Mouse (Mus musculus): ENCODE measurements around the gene Pabpn1. TPM values are rescaled to one million over a fixed set of nuclear protein-coding genes. Genes with fewer than 3 reads are reported as not detected.
A peak's percentile ranks its signal among the peaks of the same experiment; 100 is the strongest.

Gene Pabpn1
- polyA plus RNA-seq, 1 experiment from 2014 or later = 53.9 TPM

DNA sequence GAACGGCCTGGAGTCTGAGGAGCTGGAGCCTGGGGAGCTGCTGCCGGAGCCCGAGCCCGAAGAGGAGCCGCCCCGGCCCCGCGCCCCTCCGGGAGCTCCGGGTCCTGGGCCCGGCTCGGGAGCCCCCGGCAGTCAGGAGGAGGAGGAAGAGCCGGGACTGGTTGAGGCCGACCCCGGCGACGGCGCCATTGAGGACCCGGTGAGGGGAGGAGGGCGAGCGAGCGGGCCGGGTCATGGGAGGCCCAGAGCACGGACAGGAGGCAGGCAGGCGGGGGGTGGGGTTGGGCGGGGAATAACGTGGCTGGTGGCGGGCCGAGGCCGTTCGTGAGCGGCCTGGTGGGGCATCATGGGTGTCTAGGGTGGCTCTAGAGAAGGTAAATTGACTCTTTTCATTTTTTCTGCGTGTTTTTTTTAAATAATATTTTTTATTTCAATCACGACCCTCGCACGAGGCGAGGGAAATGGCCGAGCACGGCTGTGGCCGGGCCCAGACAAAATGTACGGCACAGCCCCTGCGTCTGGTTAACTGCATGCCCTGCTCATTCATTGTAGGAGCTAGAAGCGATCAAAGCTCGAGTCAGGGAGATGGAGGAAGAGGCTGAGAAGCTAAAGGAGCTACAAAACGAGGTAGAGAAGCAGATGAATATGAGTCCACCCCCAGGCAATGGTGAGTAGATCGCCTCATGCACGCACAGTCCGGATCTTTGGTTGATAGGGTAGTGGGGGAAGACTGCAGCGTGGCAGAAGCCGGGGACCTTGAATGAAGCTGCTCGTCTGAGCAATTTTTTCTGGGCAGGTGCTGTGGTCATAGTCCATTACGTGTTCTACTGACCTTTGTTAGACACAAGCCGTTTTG lies 2.2 kb downstream of the Pabpn1 start:
- H3K9ac ChIP-seq = peak overlapping the region; percentile 97
- H3K27me3 ChIP-seq = no peaks in the 10 kb centered on the region
- H3K36me3 ChIP-seq = peaks cover 36% of the 10 kb centered on the region
- H3K4me2 ChIP-seq = peak overlapping the region; percentile 91
- H3K27ac ChIP-seq = peak overlapping the region; percentile 86
- WGBS (ENCODE audit: insufficient replicate concordance) = under 1% methylated on average over 45 of the region's 54 CpGs
- ATAC-seq (ENCODE audit: low read depth) (peak; percentile 47), DNase-seq (peak; percentile 55)
- H3K9me3 ChIP-seq (replicated peaks) = no peaks in the 10 kb centered on the region
- peaks cover 45% of the 10 kb centered on the region for H3K4me1 ChIP-seq (replicated peaks)
- peak overlapping the region; percentile 90 for H3K4me3 ChIP-seq (replicated peaks)

DNA sequence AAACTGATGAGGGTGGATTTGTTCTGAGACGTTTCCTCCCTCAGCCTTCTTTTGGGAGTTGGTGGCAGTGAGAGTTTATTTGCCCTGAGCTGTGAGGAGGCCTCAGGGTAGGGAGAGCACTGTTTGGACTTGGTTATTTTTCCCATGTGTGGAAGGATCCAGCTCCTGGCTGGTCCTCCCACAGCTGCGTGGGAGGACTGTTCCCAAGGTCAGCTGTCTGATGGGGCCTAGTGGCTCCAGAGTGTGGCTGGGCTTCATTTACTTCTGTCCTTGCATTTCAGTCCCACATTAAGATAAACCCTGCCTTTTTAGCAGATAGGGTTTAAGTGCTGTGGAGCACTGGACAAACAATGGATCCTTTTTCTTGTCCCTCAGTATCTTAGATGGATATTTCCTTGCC lies 5.1 kb downstream of the Pabpn1 start:
- DNase-seq (no peak), ATAC-seq (ENCODE audit: low read depth) (no peak)
- Histone ChIP-seq H3K27me3 (no peaks in the 10 kb centered on the region), H3K4me2 (no peak overlapping the region), H3K9ac (no peak overlapping the region), H3K9me3 (replicated peaks) (no peaks in the 10 kb centered on the region), H3K36me3 (peaks cover 36% of the 10 kb centered on the region), H3K4me1 (replicated peaks) (peaks cover 39% of the 10 kb centered on the region), H3K4me3 (replicated peaks) (no peak overlapping the region), H3K27ac (no peak overlapping the region)
- WGBS (ENCODE audit: insufficient replicate concordance) = 68% methylated on average over 2 of the region's 2 CpGs

DNA sequence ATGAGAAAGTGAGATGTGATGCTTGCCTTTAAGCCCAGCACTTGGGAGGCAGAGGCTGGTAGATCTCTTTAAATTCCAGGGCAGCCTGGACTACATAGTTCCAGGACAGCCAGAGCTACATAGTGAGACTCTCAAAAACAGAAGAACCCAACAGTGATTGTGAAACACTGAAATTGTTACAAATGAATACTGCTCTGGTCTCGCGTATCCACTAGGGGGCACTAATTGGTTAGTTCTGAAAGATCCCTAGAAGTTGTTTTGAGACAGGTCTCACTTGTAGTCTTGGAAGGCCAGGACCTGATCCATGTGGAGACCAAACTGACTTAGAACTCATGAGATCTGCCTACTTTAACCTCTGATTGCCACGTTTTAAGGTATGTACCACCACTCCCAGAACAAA lies 8.1 kb downstream of the Pabpn1 start:
- H3K9ac ChIP-seq = no peak overlapping the region
- DNase-seq (peak; percentile 27), ATAC-seq (ENCODE audit: low read depth) (peak; percentile 47)
- no peaks in the 10 kb centered on the region for H3K9me3 ChIP-seq (replicated peaks)
- H3K27ac ChIP-seq = no peak overlapping the region
- no peak overlapping the region for H3K4me2 ChIP-seq
- H3K4me3 ChIP-seq (replicated peaks) = no peak overlapping the region
- H3K27me3 ChIP-seq = no peaks in the 10 kb centered on the region
- H3K36me3 ChIP-seq = peaks cover 35% of the 10 kb centered on the region
- peaks cover 22% of the 10 kb centered on the region for H3K4me1 ChIP-seq (replicated peaks)
- WGBS (ENCODE audit: insufficient replicate concordance) = 2% methylated on average over 3 of the region's 3 CpGs

DNA sequence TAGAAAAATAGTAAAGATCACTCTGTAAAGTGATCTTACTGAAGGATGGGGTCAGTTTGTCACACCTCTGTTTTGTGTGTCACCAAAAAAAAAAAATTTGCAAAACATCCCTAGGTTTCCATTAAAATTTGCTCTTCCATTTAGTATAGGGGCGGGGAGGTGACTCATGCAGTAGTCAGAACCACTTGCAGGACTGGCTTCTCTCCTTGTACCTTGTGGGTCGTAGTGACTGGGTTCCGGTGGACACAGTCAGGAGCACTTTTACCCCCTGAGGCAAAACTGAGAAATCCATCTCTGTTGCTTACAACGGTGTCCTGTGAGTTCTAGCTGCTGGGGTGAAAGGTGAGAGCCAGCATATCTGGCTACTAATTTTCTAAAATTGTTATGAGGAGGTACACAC lies 11.3 kb downstream of the Pabpn1 start:
- no peaks in the 10 kb centered on the region for H3K4me1 ChIP-seq (replicated peaks)

DNA sequence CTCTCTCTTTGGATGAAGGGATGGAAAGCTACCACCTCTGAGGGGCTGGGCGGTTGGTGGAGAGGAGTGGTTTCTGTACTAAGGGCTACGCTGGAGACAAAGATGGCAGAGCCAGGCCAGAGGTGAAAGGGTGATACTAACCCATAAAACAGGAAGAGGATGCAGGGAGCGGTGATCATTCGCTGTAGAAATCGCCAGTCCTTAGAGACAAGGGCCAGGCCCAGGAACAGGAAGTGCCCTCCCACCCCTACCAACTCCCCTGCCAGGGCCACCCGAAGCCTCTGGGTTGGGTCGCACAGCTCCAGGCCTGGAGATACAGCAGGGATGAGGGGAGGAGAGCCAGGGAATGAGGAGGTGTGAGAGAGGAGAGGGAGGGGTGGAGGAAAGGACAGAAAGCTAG lies 16.4 kb downstream of the Pabpn1 start:
- no peak overlapping the region for H3K27ac ChIP-seq
- 47% methylated on average over 7 of the region's 7 CpGs for WGBS (ENCODE audit: insufficient replicate concordance)

More for the DNA sequence above, 11.3 kb downstream of the Pabpn1 start:
- ATAC-seq (ENCODE audit: low read depth) (no peak), DNase-seq (no peak)
- Histone ChIP-seq H3K9me3 (replicated peaks) (no peaks in the 10 kb centered on the region), H3K27me3 (no peaks in the 10 kb centered on the region), H3K4me3 (replicated peaks) (no peak overlapping the region), H3K4me2 (no peak overlapping the region), H3K27ac (no peak overlapping the region), H3K36me3 (peaks cover 3% of the 10 kb centered on the region), H3K9ac (no peak overlapping the region)
- 70% methylated on average over 4 of the region's 4 CpGs for WGBS (ENCODE audit: insufficient replicate concordance)

DNA sequence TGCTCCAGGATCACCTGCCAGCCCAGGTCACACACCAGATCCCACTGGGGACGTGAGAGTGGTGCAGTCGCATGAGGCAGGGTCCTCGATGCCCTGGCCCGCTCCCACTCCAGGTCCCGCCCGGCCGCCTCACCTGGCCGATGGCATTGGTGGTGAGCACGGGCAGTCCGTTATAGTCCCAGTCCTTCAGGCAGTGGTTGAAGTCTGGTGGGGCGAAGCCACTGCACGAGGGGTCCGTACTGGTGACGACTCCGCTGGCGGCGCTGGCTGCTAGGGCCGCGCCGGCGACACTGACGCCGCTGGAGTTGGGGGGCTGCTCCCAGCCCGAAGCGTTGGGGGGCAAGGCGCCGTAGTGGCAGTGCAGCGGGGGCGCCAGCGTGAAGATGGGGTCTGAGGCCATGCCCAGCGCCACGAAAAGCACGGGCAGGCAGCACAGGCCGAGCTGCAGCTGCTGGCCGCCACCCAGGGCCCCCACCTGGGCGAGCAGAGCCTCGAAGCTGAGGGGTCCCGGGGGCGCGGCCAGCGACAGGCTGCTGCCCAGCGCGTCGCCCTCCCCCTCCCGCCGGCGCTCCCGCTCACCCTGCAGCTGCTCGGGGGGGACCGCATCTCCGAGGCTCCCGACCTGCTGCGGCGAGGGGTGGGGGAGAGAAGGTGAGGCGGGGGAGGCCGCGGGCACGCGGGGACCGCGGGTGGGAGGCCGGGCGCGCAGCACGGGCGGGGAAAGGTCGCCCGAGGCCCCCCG lies 20.0 kb downstream of the Pabpn1 start:
- no peak for DNase-seq

More for the DNA sequence above, 16.4 kb downstream of the Pabpn1 start:
- ATAC-seq (ENCODE audit: low read depth) (no peak), DNase-seq (no peak)
- Histone ChIP-seq H3K4me1 (replicated peaks) (peaks cover 8% of the 10 kb centered on the region), H3K4me3 (replicated peaks) (no peak overlapping the region), H3K4me2 (no peak overlapping the region), H3K27me3 (peaks cover 44% of the 10 kb centered on the region), H3K9me3 (replicated peaks) (no peaks in the 10 kb centered on the region), H3K9ac (no peak overlapping the region), H3K36me3 (no peaks in the 10 kb centered on the region; the same call in 1 of the 2 replicates)

DNA sequence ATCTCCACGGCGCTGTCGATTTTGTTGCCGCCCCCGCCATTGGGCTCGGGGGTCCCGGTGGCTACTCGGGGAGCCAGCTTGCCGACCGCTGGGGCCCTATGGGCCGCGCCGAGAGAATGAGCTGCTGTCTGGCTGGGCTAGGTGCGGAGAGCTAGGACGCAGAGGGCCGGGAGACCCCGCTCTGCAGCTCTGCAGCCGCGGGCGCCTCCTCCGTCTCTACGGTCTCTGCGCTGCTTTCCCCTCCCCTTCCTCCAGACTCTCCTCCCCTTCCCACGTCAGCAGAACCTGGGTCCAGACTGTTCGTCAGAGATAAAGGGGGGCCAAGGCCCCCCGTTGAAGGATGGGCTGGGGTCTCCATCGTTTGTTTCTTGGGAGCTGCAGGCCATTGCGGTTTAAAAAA lies 20.6 kb downstream of the Pabpn1 start, which contains the start of gene Slc22a17:
TSS of gene Slc22a17 (minus strand) at position 247 of the 400 bp plus-strand sequence.
- peak within 1 kb of the TSS; percentile 62 for H3K4me3 ChIP-seq (replicated peaks)
- peak within 1 kb of the TSS; percentile 62 for H3K9ac ChIP-seq
- no peaks in the 10 kb centered on the region for H3K9me3 ChIP-seq (replicated peaks)
- H3K27me3 ChIP-seq = peaks cover 64% of the 10 kb centered on the region
- 0% methylated on average over 27 of the region's 28 CpGs for WGBS (ENCODE audit: insufficient replicate concordance)
- H3K4me2 ChIP-seq = peak within 1 kb of the TSS; percentile 77
- H3K36me3 ChIP-seq = no peaks in the 10 kb centered on the region
- DNase-seq (no peak), ATAC-seq (ENCODE audit: low read depth) (no peak)
- H3K4me1 ChIP-seq (replicated peaks) = peaks cover 8% of the 10 kb centered on the region
- H3K27ac ChIP-seq = no peak within 1 kb of the TSS

More for the DNA sequence above, 20.0 kb downstream of the Pabpn1 start:
- 4% methylated on average over 67 of the region's 69 CpGs for WGBS (ENCODE audit: insufficient replicate concordance)
- Histone ChIP-seq H3K4me3 (replicated peaks) (peak overlapping the region; percentile 62), H3K36me3 (no peaks in the 10 kb centered on the region), H3K27me3 (peaks cover 64% of the 10 kb centered on the region), H3K4me1 (replicated peaks) (peaks cover 8% of the 10 kb centered on the region), H3K9me3 (replicated peaks) (no peaks in the 10 kb centered on the region), H3K9ac (peak overlapping the region; percentile 62), H3K27ac (no peak overlapping the region), H3K4me2 (peak overlapping the region; percentile 77)
- no peak for ATAC-seq (ENCODE audit: low read depth)

DNA sequence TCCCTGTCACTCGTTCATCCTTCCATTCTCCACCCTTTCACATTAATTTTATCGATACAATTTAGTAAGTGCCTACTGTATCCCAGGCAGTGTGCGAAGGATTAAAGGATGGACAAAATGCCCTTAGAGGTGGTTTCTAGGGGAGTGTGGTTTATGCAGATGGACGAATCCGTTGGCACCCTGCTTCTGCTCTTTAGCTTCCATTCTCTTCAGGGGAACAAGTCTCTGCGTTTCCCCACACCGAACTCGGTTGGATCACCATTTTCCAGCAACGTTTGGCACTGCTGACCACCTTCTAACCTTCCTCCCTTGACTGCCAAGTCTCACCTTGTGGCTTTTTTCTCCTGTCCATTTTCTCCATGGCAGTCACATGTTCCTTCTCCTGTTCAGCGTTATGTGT lies 21.0 kb downstream of the Pabpn1 start:
- peaks cover 8% of the 10 kb centered on the region for H3K4me1 ChIP-seq (replicated peaks)
- H3K4me3 ChIP-seq (replicated peaks) = peak overlapping the region; percentile 62
- H3K36me3 ChIP-seq = no peaks in the 10 kb centered on the region
- H3K27me3 ChIP-seq = peaks cover 64% of the 10 kb centered on the region
- no peak for DNase-seq
- no peaks in the 10 kb centered on the region for H3K9me3 ChIP-seq (replicated peaks)
- ATAC-seq (ENCODE audit: low read depth) = no peak
- peak overlapping the region; percentile 77 for H3K4me2 ChIP-seq
- no peak overlapping the region for H3K27ac ChIP-seq
- H3K9ac ChIP-seq = no peak overlapping the region
- 22% methylated on average over 10 of the region's 10 CpGs for WGBS (ENCODE audit: insufficient replicate concordance)

DNA sequence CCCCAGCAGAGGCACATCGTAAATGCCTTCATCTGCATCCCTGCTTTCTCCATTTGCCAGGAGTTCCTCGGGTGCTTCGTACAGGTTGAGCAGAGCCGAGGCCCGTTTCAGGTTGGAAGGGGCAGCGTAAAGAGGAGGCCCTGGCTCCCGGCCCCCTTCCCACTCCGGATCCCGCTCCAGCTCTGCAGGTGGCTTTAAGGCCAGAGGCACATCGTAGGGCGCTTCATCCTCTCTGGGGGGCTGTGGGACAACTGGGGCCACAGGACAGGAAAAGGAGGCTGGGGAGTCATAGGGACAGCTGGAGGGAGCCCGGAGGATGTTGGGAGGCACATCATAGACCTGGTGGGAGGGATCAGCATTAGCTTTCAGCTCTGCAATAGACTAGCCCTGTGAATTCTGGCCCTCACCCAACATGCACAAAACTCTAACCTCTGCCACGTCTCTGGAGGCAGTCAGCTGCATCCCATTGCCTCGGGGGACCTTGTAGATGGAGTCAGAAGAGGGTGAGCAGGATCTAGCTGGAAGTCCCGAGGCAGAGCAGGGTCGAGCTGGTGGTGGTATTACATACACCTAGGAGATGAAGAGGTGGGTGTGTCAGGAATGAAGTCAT lies 27.9 kb downstream of the Pabpn1 start:
- H3K9me3 ChIP-seq (replicated peaks) = no peaks in the 10 kb centered on the region; the same call in 1 of the 2 replicates
- DNase-seq (no peak), ATAC-seq (ENCODE audit: low read depth) (no peak)
- H3K4me3 ChIP-seq (replicated peaks) = no peak overlapping the region
- H3K9ac ChIP-seq = no peak overlapping the region
- peaks cover 12% of the 10 kb centered on the region for H3K4me1 ChIP-seq (replicated peaks)
- peaks cover 38% of the 10 kb centered on the region for H3K27me3 ChIP-seq
- H3K36me3 ChIP-seq = no peaks in the 10 kb centered on the region
- no peak overlapping the region for H3K4me2 ChIP-seq
- H3K27ac ChIP-seq = no peak overlapping the region
- 73% methylated on average over 16 of the region's 16 CpGs for WGBS (ENCODE audit: insufficient replicate concordance)

DNA sequence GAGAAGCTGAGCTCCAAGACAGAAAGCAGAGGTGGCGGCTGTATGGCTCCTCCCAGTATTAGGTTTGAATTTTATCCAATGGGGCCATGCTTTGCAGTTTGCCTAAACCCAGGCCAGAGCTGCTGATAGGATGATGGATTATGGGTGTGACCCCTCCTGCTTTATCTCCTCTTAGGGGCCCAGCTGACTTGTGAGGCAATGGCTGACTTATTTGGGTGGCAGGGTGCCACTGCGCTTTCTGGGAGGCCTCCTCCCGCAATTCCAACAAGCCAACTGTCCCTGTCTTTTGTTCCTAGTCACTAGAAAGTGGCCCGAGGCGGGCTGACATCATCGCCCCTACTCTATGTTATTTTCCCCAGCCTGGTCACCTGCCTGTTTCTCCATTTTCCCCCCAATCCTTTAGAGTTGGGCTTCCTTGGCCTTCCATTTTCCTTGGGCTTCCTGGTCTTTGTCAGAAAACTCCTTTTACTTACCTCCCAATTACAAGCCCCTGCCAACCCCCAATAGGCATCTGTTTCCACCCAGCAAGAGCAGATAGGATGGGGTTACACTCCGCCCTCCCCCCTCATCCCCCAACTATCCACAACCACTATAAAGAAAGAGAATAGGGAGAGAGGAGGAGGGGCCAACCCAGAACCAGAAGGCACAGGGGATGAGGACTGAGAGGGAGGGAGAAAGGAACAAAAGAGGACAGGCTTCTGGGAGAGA lies 32.5 kb downstream of the Pabpn1 start:
- peak overlapping the region; percentile 47 for H3K4me3 ChIP-seq (replicated peaks)

More for the DNA sequence above, 32.5 kb downstream of the Pabpn1 start:
- no peak overlapping the region for H3K27ac ChIP-seq
- ATAC-seq (ENCODE audit: low read depth) (peak; percentile 84), DNase-seq (peak; percentile 40)
- H3K9me3 ChIP-seq (replicated peaks) = no peaks in the 10 kb centered on the region; the same call in 1 of the 2 replicates
- peaks cover 24% of the 10 kb centered on the region for H3K4me1 ChIP-seq (replicated peaks)
- peaks cover 77% of the 10 kb centered on the region for H3K27me3 ChIP-seq
- 46% methylated on average over 7 of the region's 7 CpGs for WGBS (ENCODE audit: insufficient replicate concordance)
- peak overlapping the region; percentile 61 for H3K4me2 ChIP-seq
- H3K36me3 ChIP-seq = no peaks in the 10 kb centered on the region
- H3K9ac ChIP-seq = no peak overlapping the region

All from liver, embryonic 13.5 days (tissue).